Mouse (Mus musculus): ENCODE measurements around the gene Lamb3.
"Not testable (repeated sequence)": the region's sequence is repeated elsewhere in the genome, so short reads cannot be mapped to it uniquely, and the experiment has no call there.

Gene Lamb3

GRCm38 (mm10) chr1:193251386-193251785 is 43.9 kb downstream of the Lamb3 start:
- no peak for DNase-seq

GRCm38 (mm10) chr1:193252616-193253015 is 45.1 kb downstream of the Lamb3 start:
- DNase-seq = no peak

- not testable (repeated sequence) for DNase-seq
These were observed 46.4 kb downstream of the Lamb3 start for GRCm38 (mm10) chr1:193253895-193254294.

- DNase-seq = no peak
These were observed 47.5 kb downstream of the Lamb3 start for GRCm38 (mm10) chr1:193255032-193255431.

GRCm38 (mm10) chr1:193255488-193256288 is 48.2 kb downstream of the Lamb3 start:
- peak; percentile 83 for DNase-seq

GRCm38 (mm10) chr1:193256289-193256577 is 48.7 kb downstream of the Lamb3 start:
- no peak for DNase-seq

GRCm38 (mm10) chr1:193256621-193257098 is 49.2 kb downstream of the Lamb3 start:
- no peak for DNase-seq

GRCm38 (mm10) chr1:193259559-193259958 is 52.1 kb downstream of the Lamb3 start:
- no peak for DNase-seq

- DNase-seq = no peak
These were observed 54.5 kb downstream of the Lamb3 start for GRCm38 (mm10) chr1:193261897-193262548.

GRCm38 (mm10) chr1:193263026-193263907 is 55.8 kb downstream of the Lamb3 start:
- DNase-seq = peak; percentile 26

GRCm38 (mm10) chr1:193263955-193264598 is 56.6 kb downstream of the Lamb3 start, which contains the start of gene Hsd11b1:
Hsd11b1 (minus strand) TSS chr1:193264075.
- peak; percentile 84 for DNase-seq

- no peak for DNase-seq
These were observed 58.2 kb downstream of the Lamb3 start for GRCm38 (mm10) chr1:193265734-193266133.

GRCm38 (mm10) chr1:193270965-193271763 is 63.7 kb downstream of the Lamb3 start:
- no peak for DNase-seq

GRCm38 (mm10) chr1:193272137-193272915 is 64.8 kb downstream of the Lamb3 start:
- peak; percentile 37 for DNase-seq

GRCm38 (mm10) chr1:193272916-193273601 is 65.6 kb downstream of the Lamb3 start, which contains the start of gene G0s2:
G0s2 (minus strand) TSS chr1:193273217.
- DNase-seq = peak; percentile 65

- no peak for DNase-seq
These were observed 67.0 kb downstream of the Lamb3 start for GRCm38 (mm10) chr1:193274407-193275071.

- no peak for DNase-seq
These were observed 71.0 kb downstream of the Lamb3 start for GRCm38 (mm10) chr1:193278414-193279045.

GRCm38 (mm10) chr1:193279492-193279891 is 72.0 kb downstream of the Lamb3 start:
- no peak for DNase-seq

GRCm38 (mm10) chr1:193281344-193281743 is 73.8 kb downstream of the Lamb3 start:
- no peak for DNase-seq

Data from thymus, postnatal 14 days (tissue).